Comparison of ENCODE assay signal across 13 mouse cellular contexts in the genomic region with DNA sequence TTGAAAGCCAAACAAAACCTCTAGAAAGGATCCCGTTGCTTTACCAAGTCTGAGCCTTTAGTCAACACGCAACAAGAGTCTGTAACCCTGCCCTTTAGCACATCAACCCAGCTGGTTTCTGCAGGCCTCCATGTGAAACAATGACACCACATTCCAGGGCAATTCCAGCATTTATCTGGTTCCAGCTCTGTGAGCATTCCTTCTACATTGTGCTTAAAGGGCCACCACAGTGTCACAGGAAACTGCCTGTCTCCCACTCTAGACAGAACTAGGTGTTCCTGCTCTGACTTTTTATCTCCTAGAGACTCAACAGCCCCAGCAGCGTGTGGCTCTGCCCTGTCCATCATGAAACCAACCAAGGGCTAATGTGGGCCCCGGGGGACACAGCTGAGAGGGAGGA. TPM values are rescaled to one million over a fixed set of nuclear protein-coding genes. Genes with fewer than 3 reads are reported as not detected.
DNase-seq lines count a peak whose midpoint lies in the region; ATAC-seq and TF ChIP-seq lines count a peak whose summit lies in the region.
"Had no signal": no experiment of that assay in that cellular context is flagged by ENCODE, and none has a peak within 500 bp of the region (broad histone marks: within the 10 kb centered on the region; RNA-seq: fewer than 3 reads in every experiment).

No protein-coding gene starts in this region.

- no peak overlapping the region for H3K4me3 ChIP-seq in kidney, adult 2 months (ENCODE audit: insufficient read depth, low read depth, low read length)
- no peak overlapping the region for H3K4me3 ChIP-seq in midbrain, embryonic 11.5 days (ENCODE audit: low read depth, low read length)
- H3K4me3 ChIP-seq in midbrain, embryonic 15.5 days: no peak overlapping the region
- H3K4me3 ChIP-seq in embryonic facial prominence, embryonic 11.5 days (ENCODE audit: low read depth, low read length): no peak overlapping the region
- no peak overlapping the region for H3K4me3 ChIP-seq in stomach, postnatal 0 days (ENCODE audit: low read depth, low read length)

- TF ChIP-seq CTCF in kidney, adult 2 months (conservative IDR thresholded peaks at IDR 0.05; ENCODE audit: insufficient read depth, insufficient read length, low read depth, low read length): no peak
- TF ChIP-seq CTCF in stomach, postnatal 0 days (IDR thresholded peaks at IDR 0.05; ENCODE audit: low read depth): no peak

- WGBS in kidney, adult 2 months: 26% methylated on average over 4 of the region's 4 CpGs
- 36% methylated on average over 4 of the region's 4 CpGs for WGBS in midbrain, embryonic 11.5 days
- 26% methylated on average over 4 of the region's 4 CpGs for WGBS in midbrain, embryonic 15.5 days
- 16% methylated on average over 4 of the region's 4 CpGs for WGBS in embryonic facial prominence, embryonic 11.5 days
- 16% methylated on average over 4 of the region's 4 CpGs for WGBS in stomach, postnatal 0 days

- ATAC-seq in midbrain, embryonic 11.5 days (ENCODE audit: low FRiP score): no peak
- ATAC-seq in midbrain, embryonic 15.5 days (replicated peaks): no peak
- no peak for ATAC-seq in embryonic facial prominence, embryonic 11.5 days (replicated peaks; ENCODE audit: insufficient number of reproducible peaks, low FRiP score, low TSS enrichment, low read depth)
- 0 out of 2 replicates have a peak, but pooled peaks have one; percentile 16 for ATAC-seq in megakaryocyte progenitor cell, adult 5-6 weeks (replicated peaks; ENCODE audit: poor library complexity)
- ATAC-seq in stomach, postnatal 0 days (ENCODE audit: low FRiP score, low TSS enrichment): no peak

- DNase-seq in kidney, adult 2 months: peak; percentile 10
- no peak for DNase-seq in kidney, postnatal 36 days
- peak; percentile 86 for DNase-seq in midbrain, embryonic 11.5 days (ENCODE audit: low spot score, missing footprints)
- DNase-seq in embryonic facial prominence, embryonic 11.5 days (ENCODE audit: low spot score): peak; percentile 48
- DNase-seq in adrenal gland, adult 2 months: no peak
- no peak for DNase-seq in stomach, postnatal 0 days (ENCODE audit: low spot score)
- DNase-seq: adrenal gland, adult 8-10 months; thymus, postnatal 36 days had no signal

- no peak for TF ChIP-seq EP300 in stomach, postnatal 0 days (optimal IDR thresholded peaks at IDR 0.05)

- H3K4me2 ChIP-seq in midbrain, embryonic 11.5 days: no peak overlapping the region
- no peak overlapping the region for H3K4me2 ChIP-seq in midbrain, embryonic 15.5 days
- no peak overlapping the region for H3K4me2 ChIP-seq in embryonic facial prominence, embryonic 11.5 days (ENCODE audit: low read depth, low read length)
- H3K4me2 ChIP-seq in stomach, postnatal 0 days (replicated peaks; ENCODE audit: low read depth): no peak overlapping the region

- TF ChIP-seq POLR2A in kidney, adult 2 months (IDR thresholded peaks at IDR 0.05; ENCODE audit: low read depth, low read length): no peak

- no peaks in the 10 kb centered on the region for H3K27me3 ChIP-seq in kidney, adult 2 months (replicated peaks; ENCODE audit: control insufficient read depth, insufficient read depth, low read length)
- H3K27me3 ChIP-seq in midbrain, embryonic 11.5 days (ENCODE audit: control insufficient read depth, insufficient read depth, low read length): no peaks in the 10 kb centered on the region
- no peaks in the 10 kb centered on the region for H3K27me3 ChIP-seq in midbrain, embryonic 15.5 days (replicated peaks)
- H3K27me3 ChIP-seq in embryonic facial prominence, embryonic 11.5 days (ENCODE audit: control insufficient read depth, insufficient read depth, low read length): no peaks in the 10 kb centered on the region
- H3K27me3 ChIP-seq in stomach, postnatal 0 days (ENCODE audit: control insufficient read depth, insufficient read depth, low read length): no peaks in the 10 kb centered on the region

- H3K27ac ChIP-seq in kidney, adult 2 months (ENCODE audit: insufficient read depth, low read depth, low read length): no peak overlapping the region
- no peak overlapping the region for H3K27ac ChIP-seq in midbrain, embryonic 11.5 days (ENCODE audit: low read depth, low read length)
- H3K27ac ChIP-seq in midbrain, embryonic 15.5 days: no peak overlapping the region
- H3K27ac ChIP-seq in embryonic facial prominence, embryonic 11.5 days (replicated peaks; ENCODE audit: low read depth, low read length): no peak overlapping the region
- H3K27ac ChIP-seq in stomach, postnatal 0 days (replicated peaks): no peak overlapping the region
- H3K27ac ChIP-seq: hindbrain, postnatal 0 days; macrophage had no signal

- no peaks in the 10 kb centered on the region for H3K4me1 ChIP-seq in kidney, adult 2 months (ENCODE audit: control insufficient read depth, insufficient read depth, low read length)
- peaks cover 5% of the 10 kb centered on the region; the same call in 1 of the 2 replicates for H3K4me1 ChIP-seq in midbrain, embryonic 11.5 days (ENCODE audit: control insufficient read depth, insufficient read depth, low read length)
- no peaks in the 10 kb centered on the region for H3K4me1 ChIP-seq in midbrain, embryonic 15.5 days
- no peaks in the 10 kb centered on the region; the same call in 1 of the 2 replicates for H3K4me1 ChIP-seq in embryonic facial prominence, embryonic 11.5 days (ENCODE audit: control insufficient read depth, insufficient read depth, low read length)
- no peaks in the 10 kb centered on the region for H3K4me1 ChIP-seq in stomach, postnatal 0 days (replicated peaks; ENCODE audit: control insufficient read depth, insufficient read depth)

- no peaks in the 10 kb centered on the region for H3K36me3 ChIP-seq in kidney, adult 2 months (ENCODE audit: control insufficient read depth, insufficient read depth, low read length)
- H3K36me3 ChIP-seq in midbrain, embryonic 11.5 days (ENCODE audit: control insufficient read depth, insufficient read depth, low read length): no peaks in the 10 kb centered on the region
- H3K36me3 ChIP-seq in midbrain, embryonic 15.5 days (replicated peaks): no peaks in the 10 kb centered on the region
- no peaks in the 10 kb centered on the region for H3K36me3 ChIP-seq in embryonic facial prominence, embryonic 11.5 days (replicated peaks; ENCODE audit: control insufficient read depth, insufficient read depth, low read depth, low read length)
- H3K36me3 ChIP-seq in stomach, postnatal 0 days (ENCODE audit: control insufficient read depth, insufficient read depth, low read length): no peaks in the 10 kb centered on the region

- H3K9ac ChIP-seq in midbrain, embryonic 11.5 days (ENCODE audit: low read length): no peak overlapping the region
- no peak overlapping the region for H3K9ac ChIP-seq in midbrain, embryonic 15.5 days
- H3K9ac ChIP-seq in embryonic facial prominence, embryonic 11.5 days (replicated peaks; ENCODE audit: low read length): no peak overlapping the region
- no peak overlapping the region for H3K9ac ChIP-seq in stomach, postnatal 0 days (ENCODE audit: low read length)

- no peaks in the 10 kb centered on the region for H3K9me3 ChIP-seq in midbrain, embryonic 11.5 days (ENCODE audit: control insufficient read depth, low read length)
- no peaks in the 10 kb centered on the region for H3K9me3 ChIP-seq in midbrain, embryonic 15.5 days
- H3K9me3 ChIP-seq in embryonic facial prominence, embryonic 11.5 days (replicated peaks; ENCODE audit: control insufficient read depth, low read length): no peaks in the 10 kb centered on the region
- no peaks in the 10 kb centered on the region for H3K9me3 ChIP-seq in stomach, postnatal 0 days (ENCODE audit: control insufficient read depth, low read length)

RNA-seq across cellular contexts. Expression of a gene that starts 19.7 kb away (rescaled TPM):
- polyA plus RNA-seq in kidney, adult 2 months (2012; rRNA removed): 0.22 and 0.30 TPM in 2 replicates
- 0.31 TPM in 1 of 2 replicates, not detected in the other for polyA plus RNA-seq in midbrain, embryonic 11.5 days (2014; fragmentation: Nextera tagmentation; extraction: Ambion mirVana)
- 0.12 and 0.27 TPM in 2 replicates for polyA plus RNA-seq in midbrain, embryonic 15.5 days (2015; fragmentation: Nextera tagmentation; extraction: Ambion mirVana)
- polyA plus RNA-seq in embryonic facial prominence, embryonic 11.5 days (2014; fragmentation: Nextera tagmentation; extraction: Ambion mirVana): 0.17 and 0.34 TPM in 2 replicates
- 1.4 and 2.1 TPM in 2 replicates for total RNA-seq in megakaryocyte progenitor cell, adult 5-6 weeks (2015)
- total RNA-seq in megakaryocyte progenitor cell, adult 5-6 weeks (2017): 1.00 and 2.1 TPM in 2 replicates
- total RNA-seq in adrenal gland, adult 2 months (2021): under 1 TPM in 1 of 2 experiments, not detected in 1; 0.28 TPM
- 0.17 and 0.22 TPM in 2 replicates for polyA plus RNA-seq in adrenal gland, adult 2 months (2012; rRNA removed)
- polyA plus RNA-seq in stomach, postnatal 0 days (2015; fragmentation: Nextera tagmentation; extraction: Ambion mirVana): 0.17 and 0.18 TPM in 2 replicates

RNA-seq across cellular contexts. Expression of a gene that starts 27.1 kb away (rescaled TPM):
- polyA plus RNA-seq in kidney, adult 2 months (2012; rRNA removed): 37.7 and 39.9 TPM in 2 replicates
- polyA plus RNA-seq in midbrain, embryonic 11.5 days (2014; fragmentation: Nextera tagmentation; extraction: Ambion mirVana): 86.8 and 94.7 TPM in 2 replicates
- polyA plus RNA-seq in midbrain, embryonic 15.5 days (2015; fragmentation: Nextera tagmentation; extraction: Ambion mirVana): 96.7 and 98.0 TPM in 2 replicates
- 79.4 and 80.9 TPM in 2 replicates for polyA plus RNA-seq in embryonic facial prominence, embryonic 11.5 days (2014; fragmentation: Nextera tagmentation; extraction: Ambion mirVana)
- 27.6 and 29.6 TPM in 2 replicates for total RNA-seq in megakaryocyte progenitor cell, adult 5-6 weeks (2015)
- 146 and 199 TPM in 2 replicates for total RNA-seq in megakaryocyte progenitor cell, adult 5-6 weeks (2017)
- 10 to 100 TPM; 73.1 to 84.2 TPM for total RNA-seq in adrenal gland, adult 2 months (2021)
- 27.1 and 31.9 TPM in 2 replicates for polyA plus RNA-seq in adrenal gland, adult 2 months (2012; rRNA removed)
- polyA plus RNA-seq in stomach, postnatal 0 days (2015; fragmentation: Nextera tagmentation; extraction: Ambion mirVana): 79.7 and 81.1 TPM in 2 replicates

RNA-seq across cellular contexts. Expression of a gene that starts 42.8 kb away (rescaled TPM):
- polyA plus RNA-seq in kidney, adult 2 months (2012; rRNA removed): 31.3 and 37.7 TPM in 2 replicates
- 48.0 and 50.2 TPM in 2 replicates for polyA plus RNA-seq in midbrain, embryonic 11.5 days (2014; fragmentation: Nextera tagmentation; extraction: Ambion mirVana)
- polyA plus RNA-seq in midbrain, embryonic 15.5 days (2015; fragmentation: Nextera tagmentation; extraction: Ambion mirVana): 25.1 and 30.4 TPM in 2 replicates
- polyA plus RNA-seq in embryonic facial prominence, embryonic 11.5 days (2014; fragmentation: Nextera tagmentation; extraction: Ambion mirVana): 49.6 and 51.6 TPM in 2 replicates
- total RNA-seq in megakaryocyte progenitor cell, adult 5-6 weeks (2015): 28.4 and 35.7 TPM in 2 replicates
- 41.0 and 41.8 TPM in 2 replicates for total RNA-seq in megakaryocyte progenitor cell, adult 5-6 weeks (2017)
- total RNA-seq in adrenal gland, adult 2 months (2021): 10 to 100 TPM; 30.1 to 33.4 TPM
- polyA plus RNA-seq in adrenal gland, adult 2 months (2012; rRNA removed): 30.7 and 31.5 TPM in 2 replicates
- 19.9 TPM in 2 replicates for polyA plus RNA-seq in stomach, postnatal 0 days (2015; fragmentation: Nextera tagmentation; extraction: Ambion mirVana)

RNA-seq across cellular contexts. Expression of a gene that starts 42.9 kb away (rescaled TPM):
- 0.92 and 1.2 TPM in 2 replicates for polyA plus RNA-seq in kidney, adult 2 months (2012; rRNA removed)
- 163 and 169 TPM in 2 replicates for polyA plus RNA-seq in midbrain, embryonic 11.5 days (2014; fragmentation: Nextera tagmentation; extraction: Ambion mirVana)
- polyA plus RNA-seq in midbrain, embryonic 15.5 days (2015; fragmentation: Nextera tagmentation; extraction: Ambion mirVana): 15.4 TPM in 2 replicates
- 204 and 209 TPM in 2 replicates for polyA plus RNA-seq in embryonic facial prominence, embryonic 11.5 days (2014; fragmentation: Nextera tagmentation; extraction: Ambion mirVana)
- 48.7 and 50.9 TPM in 2 replicates for total RNA-seq in megakaryocyte progenitor cell, adult 5-6 weeks (2015)
- 86.9 and 90.2 TPM in 2 replicates for total RNA-seq in megakaryocyte progenitor cell, adult 5-6 weeks (2017)
- total RNA-seq in adrenal gland, adult 2 months (2021): 1 to 10 TPM; 1.8 to 2.7 TPM
- polyA plus RNA-seq in adrenal gland, adult 2 months (2012; rRNA removed): 1.3 and 2.0 TPM in 2 replicates
- 18.9 and 24.1 TPM in 2 replicates for polyA plus RNA-seq in stomach, postnatal 0 days (2015; fragmentation: Nextera tagmentation; extraction: Ambion mirVana)

RNA-seq across cellular contexts. Expression of a gene that starts 45.1 kb away (rescaled TPM):
- polyA plus RNA-seq in kidney, adult 2 months (2012; rRNA removed): 0.04 TPM in 1 of 2 replicates, not detected in the other
- polyA plus RNA-seq in midbrain, embryonic 11.5 days (2014; fragmentation: Nextera tagmentation; extraction: Ambion mirVana): 0.84 and 0.86 TPM in 2 replicates
- polyA plus RNA-seq in midbrain, embryonic 15.5 days (2015; fragmentation: Nextera tagmentation; extraction: Ambion mirVana): 2.0 and 2.3 TPM in 2 replicates
- polyA plus RNA-seq in embryonic facial prominence, embryonic 11.5 days (2014; fragmentation: Nextera tagmentation; extraction: Ambion mirVana): 0.22 and 0.49 TPM in 2 replicates
- not detected in 2 replicates for total RNA-seq in megakaryocyte progenitor cell, adult 5-6 weeks (2015)
- total RNA-seq in megakaryocyte progenitor cell, adult 5-6 weeks (2017): 0.07 TPM in 1 of 2 replicates, not detected in the other
- total RNA-seq in adrenal gland, adult 2 months (2021): not detected
- not detected in 2 replicates for polyA plus RNA-seq in adrenal gland, adult 2 months (2012; rRNA removed)
- polyA plus RNA-seq in stomach, postnatal 0 days (2015; fragmentation: Nextera tagmentation; extraction: Ambion mirVana): 0.38 and 0.44 TPM in 2 replicates
- total RNA-seq: adrenal gland, adult 8-10 months; hindbrain, postnatal 0 days; layer of hippocampus, postnatal 14 days had no signal
- polyA plus RNA-seq: macrophage had no signal

Comparison
In these comparisons a context has a peak if more than half of its experiments do, and no peak if none do; other contexts are left out.
1. DNase-seq: peak in kidney, adult 2 months (single experiment), midbrain, embryonic 11.5 days (single experiment) and embryonic facial prominence, embryonic 11.5 days (single experiment); none in kidney, postnatal 36 days (0 of 2), adrenal gland, adult 2 months (single experiment) and stomach, postnatal 0 days (single experiment).